Mouse (Mus musculus) skeletal muscle tissue, adult 2 months (tissue): Measurements from ENCODE around the gene Sytl3.
"Not testable (repeated sequence)": the region's sequence is repeated elsewhere in the genome, so short reads cannot be mapped to it uniquely, and the experiment has no call there.

ENCODE experiments used
- DNase-seq: peaks from one replicate; pipeline ENCODE4 v3.0.0-alpha.2; 2012; ENCODE audit warnings: low read depth, low spot score

Sytl3 gene

DNA sequence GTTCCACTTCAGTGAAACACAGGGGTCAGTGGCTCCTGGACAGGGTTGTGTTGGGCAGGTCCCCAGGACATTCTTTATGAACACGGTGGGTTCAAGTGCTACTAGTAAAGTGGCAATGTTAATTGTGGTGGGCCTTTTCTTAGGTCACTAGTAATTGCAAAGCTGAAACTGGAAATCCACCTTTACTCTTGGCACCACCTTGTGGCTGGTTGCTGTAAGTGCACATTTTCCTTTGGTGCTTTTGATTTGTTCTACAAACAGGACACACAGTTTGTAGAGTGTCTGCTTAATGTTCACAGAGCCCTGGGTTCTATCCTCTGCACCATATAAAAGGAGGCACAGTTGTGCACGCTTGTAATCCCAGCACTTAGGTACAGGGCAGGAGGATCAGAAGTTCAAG is 32.7 kb downstream of the Sytl3 start:
- not testable (repeated sequence) for DNase-seq

- DNase-seq, result not testable (repeated sequence)
Observed at GRCm38 (mm10) chr17:6695712-6696111, 36.8 kb downstream of the Sytl3 start.

- not testable (repeated sequence) for DNase-seq
Observed at GRCm38 (mm10) chr17:6696521-6696920, 37.6 kb downstream of the Sytl3 start.

- peak; percentile 22 for DNase-seq
Observed at GRCm38 (mm10) chr17:6697224-6697775, 38.4 kb downstream of the Sytl3 start.

GRCm38 (mm10) chr17:6699502-6699901 is 40.6 kb downstream of the Sytl3 start:
- not testable (repeated sequence) for DNase-seq

- DNase-seq, result not testable (repeated sequence)
Observed at GRCm38 (mm10) chr17:6700077-6700476, 41.2 kb downstream of the Sytl3 start.

GRCm38 (mm10) chr17:6702625-6703221 is 43.8 kb downstream of the Sytl3 start:
- not testable (repeated sequence) for DNase-seq

DNA sequence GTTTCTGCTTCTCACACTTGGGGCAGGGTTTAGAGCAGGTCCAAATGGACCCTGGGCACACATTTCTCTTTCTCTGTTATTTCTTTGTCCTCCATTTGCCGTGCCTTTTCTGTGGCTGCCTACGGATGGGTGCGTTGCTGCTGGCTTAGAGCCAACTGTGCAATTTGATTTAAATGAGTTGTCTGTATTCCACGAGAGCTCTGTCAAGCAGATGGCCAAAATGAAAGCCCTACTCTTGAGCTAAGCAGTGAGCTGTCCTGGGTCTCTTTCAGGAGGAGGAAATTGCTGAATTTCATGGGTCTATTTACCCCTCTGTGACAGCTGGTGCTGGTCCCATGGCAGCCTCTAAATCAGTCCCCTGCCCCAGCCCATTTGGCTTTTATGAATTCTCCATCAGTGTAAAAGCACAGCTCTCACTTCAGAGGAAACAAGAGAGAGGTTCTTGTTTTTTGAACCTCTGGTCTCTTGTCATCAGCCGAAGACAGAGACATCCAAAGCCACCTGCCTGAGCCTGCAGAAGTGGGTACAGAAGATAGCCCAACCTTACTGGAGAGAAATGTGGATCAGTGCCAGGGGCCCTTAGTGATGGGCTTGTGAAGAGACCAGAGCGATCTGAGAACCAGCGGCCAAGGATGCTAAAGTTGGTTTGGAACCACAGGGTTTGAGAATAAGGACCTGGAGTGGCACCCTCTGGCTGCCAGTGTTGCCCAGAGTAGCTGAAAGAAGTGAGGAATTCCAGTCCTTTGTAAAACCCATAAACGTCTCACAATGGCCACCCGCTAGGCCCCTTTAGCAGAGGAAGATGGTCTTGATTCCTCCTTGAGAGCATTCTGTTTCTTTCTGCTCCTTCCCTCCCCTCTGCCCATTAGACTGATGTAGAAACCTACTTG is 44.7 kb downstream of the Sytl3 start:
- not testable (repeated sequence) for DNase-seq

GRCm38 (mm10) chr17:6706448-6706847 is 47.6 kb downstream of the Sytl3 start:
- DNase-seq, result not testable (repeated sequence)

DNA sequence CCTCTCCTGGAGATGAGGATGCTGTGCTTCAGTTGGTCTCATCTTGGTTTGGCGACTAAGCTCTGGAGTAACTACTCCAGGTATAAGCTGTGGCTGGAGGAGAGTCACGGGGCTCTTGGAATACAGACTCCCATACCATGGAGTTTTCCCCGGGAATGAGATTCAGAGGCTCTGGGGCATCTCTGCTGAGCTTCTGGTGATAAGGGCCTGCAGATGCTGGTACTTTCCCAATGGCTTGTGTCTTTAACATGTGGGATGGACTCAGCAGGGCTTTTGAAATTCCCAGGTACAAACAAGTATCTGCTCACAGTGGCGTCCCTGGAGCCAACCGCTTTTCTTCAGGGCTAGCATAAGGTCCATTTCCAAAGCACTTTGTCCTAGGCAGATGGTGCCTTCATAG is 48.5 kb downstream of the Sytl3 start:
- not testable (repeated sequence) for DNase-seq

DNA sequence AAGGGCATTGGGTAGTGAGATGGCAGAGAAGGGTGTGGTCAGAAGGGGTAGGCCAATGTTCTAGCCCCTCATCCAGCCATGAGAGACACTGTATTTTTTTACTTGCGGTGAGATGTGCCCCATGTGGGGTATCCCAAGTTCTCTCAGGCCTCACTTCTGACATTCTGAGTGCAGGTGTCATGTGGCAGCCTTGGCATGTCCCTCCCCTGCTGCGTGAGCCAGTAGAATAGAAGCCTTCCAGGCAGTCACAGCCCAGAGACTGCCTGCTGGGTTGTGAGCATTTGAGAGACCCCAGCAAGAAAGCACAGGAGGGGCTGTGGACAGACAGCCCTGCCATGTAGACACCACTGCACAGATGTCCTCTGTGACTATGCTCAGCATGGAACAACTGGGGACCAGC is 49.3 kb downstream of the Sytl3 start:
- DNase-seq, result not testable (repeated sequence)

DNA sequence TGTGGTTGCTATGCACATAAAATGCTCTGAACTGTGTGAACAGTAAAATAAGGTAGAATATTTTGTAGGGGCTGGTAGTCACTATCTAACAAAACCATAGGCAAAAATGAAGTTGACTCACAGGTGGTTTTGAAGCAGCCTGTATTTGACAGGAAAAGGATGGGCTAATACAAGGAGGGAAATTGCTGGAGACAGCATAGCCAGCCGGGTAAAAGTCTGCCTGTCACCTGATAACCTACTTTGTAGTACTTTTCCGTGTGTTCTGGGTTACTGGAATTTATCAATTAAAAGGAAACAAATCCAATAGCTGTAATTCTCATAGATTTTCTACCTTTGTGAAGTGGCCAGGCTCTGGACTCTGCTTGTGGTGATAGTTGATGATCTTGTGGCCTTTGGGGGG is 54.6 kb downstream of the Sytl3 start:
- DNase-seq, result not testable (repeated sequence)

DNA sequence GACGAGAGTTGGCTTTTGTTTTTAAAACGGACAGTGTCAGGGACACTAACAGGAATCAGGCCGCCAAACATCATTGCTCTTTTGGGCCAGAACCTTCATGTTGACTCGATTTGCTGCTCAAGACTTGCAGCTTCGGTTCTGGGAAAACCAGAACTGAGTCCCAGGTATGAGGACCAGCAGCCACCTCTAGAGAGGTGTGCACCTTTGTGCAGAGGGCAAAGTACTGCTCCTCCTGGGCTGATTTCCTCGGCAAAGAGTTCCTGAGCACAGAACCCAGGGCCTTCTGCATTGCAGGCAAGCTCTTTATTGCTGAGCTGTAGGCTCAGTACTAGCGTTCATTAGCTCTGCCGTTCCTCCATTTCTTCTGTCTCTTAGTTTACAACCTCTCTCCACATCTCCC is 55.1 kb downstream of the Sytl3 start:
- not testable (repeated sequence) for DNase-seq

- no peak for DNase-seq
Observed at GRCm38 (mm10) chr17:6727996-6728610, 69.2 kb downstream of the Sytl3 start.

DNA sequence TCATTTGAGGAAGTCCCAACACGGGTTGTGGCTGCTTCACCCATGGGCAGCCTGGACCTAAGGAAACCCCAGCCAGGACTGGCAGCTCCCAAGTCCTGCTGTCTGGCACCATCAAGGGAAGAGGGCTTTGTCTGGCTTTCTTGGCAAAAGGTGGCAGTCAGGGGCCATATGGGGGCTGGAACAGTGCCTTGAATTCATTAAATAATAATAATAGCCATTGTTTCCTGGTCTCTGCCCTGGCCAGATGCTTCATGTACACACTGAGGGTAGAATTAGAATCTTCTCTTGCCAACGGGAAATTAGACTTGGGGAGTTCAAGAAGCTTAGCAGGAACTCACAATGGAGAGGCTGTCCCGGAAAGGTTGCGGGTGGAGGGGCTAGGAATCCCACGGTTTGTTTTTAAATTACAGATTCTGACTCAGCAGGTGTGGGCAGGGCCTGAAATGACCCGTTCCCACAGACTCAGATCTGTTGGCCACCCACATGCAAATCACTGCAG is 70.4 kb downstream of the Sytl3 start:
- no peak for DNase-seq

GRCm38 (mm10) chr17:6731132-6731531 is 72.2 kb downstream of the Sytl3 start:
- DNase-seq, result no peak

- no peak for DNase-seq
Observed at GRCm38 (mm10) chr17:6731634-6732033, 72.7 kb downstream of the Sytl3 start.

- no peak for DNase-seq
Observed at GRCm38 (mm10) chr17:6732665-6733064, 73.8 kb downstream of the Sytl3 start.

- no peak for DNase-seq
Observed at GRCm38 (mm10) chr17:6733322-6733875, 74.5 kb downstream of the Sytl3 start.

DNA sequence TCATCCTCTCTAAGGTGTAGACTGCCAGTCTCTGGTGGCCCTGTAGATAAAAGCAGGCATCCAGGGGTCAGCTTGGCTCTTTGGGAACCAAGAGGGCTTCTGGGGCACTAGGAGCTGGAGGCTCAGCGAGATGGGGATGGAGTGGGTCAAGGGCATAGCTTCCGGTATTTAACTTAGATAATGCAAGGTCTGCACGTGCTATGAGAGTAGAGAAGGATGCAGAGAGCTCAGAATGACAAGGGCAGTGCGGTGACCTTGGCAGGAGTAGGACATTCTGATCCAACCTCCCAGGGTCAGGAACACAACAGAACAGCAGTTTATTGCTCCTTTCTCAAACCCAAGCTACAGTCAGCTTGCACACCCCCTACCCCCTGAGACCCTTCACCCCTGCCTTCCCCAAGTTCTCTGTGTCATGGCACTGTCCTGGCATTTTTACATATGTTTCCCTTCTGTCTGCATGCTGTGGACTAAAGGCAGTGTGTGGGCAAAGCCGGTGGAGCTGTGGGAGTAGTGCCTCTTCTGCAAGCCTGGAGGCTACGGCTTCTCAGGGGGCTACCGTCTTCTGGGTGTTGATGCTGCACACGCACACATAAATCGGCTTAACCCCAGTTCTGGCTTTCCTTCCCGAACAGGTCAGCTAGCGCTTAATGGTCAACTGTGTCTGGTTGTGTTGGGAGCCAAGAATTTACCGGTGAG is 76.0 kb downstream of the Sytl3 start:
- no peak for DNase-seq
